Mouse (Mus musculus): ENCODE results near the gene Olfr1109.

The Olfr1109 gene

DNA sequence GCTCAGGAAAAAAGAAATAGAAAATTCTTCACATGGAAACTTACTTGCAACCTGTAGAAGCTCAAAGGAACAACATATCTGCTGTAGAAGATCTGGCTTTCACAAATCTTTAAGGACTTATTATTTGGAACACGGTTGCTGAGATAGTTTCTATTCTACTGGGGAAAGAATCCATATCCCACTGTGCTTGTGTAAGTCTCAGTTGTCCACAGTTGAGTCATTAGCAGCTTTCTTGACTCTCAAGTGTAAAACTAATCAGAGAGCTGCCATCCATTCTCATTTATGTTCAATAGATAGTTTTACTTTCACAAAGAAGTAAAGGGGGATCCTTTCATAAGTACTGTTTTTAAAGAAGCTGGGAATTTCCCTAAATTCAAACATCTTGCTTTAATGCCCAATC, at the start of gene Olfr1109:
Gene Olfr1109, minus strand, starts transcription at position 101 of the 400 bp plus-strand sequence.
- no peak for DNase-seq (ENCODE audit: low read depth, low spot score)

DNA sequence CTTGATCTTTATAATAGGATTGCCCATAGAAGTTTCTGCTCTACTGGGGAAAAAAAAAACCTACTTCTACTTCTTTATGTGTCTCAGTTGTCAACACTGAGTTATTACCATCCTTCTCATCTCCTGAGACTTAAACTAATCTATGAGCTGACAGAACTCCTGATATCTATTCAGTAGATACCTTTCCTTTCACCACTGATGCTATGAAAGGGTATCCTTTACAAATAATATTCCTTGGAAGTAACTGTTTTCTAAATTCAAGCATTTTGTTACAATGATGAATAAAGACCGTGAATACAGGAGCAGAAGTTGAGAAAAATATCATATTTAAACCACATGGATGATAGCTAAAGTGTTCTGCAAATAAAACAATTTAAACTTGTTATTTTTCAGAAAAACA, 44.4 kb upstream of the Olfr1109 start, which contains the start of gene Olfr1110:
Gene Olfr1110, minus strand, starts transcription at position 101 of the 400 bp plus-strand sequence.
- DNase-seq (ENCODE audit: low read depth, low spot score), result no peak

DNA sequence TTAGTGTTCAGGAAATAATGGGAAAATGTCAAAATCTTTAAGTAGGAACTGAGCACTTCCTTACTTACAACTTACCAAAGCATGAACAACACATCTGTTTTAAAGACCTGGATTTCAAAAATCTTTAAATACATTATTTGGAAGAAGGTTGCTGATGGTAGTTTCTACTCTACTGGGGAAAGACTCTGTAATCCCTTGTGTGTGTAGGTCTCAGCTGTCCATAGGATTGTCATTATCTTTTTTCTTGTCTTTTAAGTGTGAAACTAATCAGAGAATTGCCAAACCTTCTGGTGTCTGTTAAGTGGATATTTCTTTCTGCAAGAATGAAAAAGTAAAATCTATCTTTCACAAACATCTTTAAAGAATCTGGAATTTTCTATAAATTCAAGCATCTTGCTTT, 18.7 kb upstream of the Olfr1109 start, which contains the start of gene Olfr259:
Gene Olfr259, minus strand, starts transcription at position 101 of the 400 bp plus-strand sequence.
- no peak for DNase-seq (ENCODE audit: low read depth, low spot score)

DNA sequence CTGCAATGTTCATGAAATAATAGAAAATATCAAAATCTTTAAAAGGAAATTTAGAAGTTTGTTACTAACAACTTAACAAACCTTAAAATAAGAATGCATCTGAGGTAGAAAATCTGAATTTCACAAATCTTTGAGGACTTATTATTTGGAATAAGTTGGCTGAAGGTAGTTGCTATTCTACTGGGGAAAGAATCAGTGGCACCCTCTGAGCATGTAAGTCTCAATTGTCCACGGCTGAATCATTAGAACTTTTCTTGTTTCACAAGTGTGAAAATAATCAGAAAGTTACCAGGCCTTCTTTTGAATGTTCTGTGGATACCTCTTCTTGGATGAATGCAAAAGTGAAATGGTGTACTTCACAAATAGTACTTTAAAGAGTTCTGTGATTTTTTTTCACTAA, 20.1 kb downstream of the Olfr1109 start, which contains the start of gene Olfr1107:
Gene Olfr1107, minus strand, starts transcription at position 101 of the 400 bp plus-strand sequence.
- no peak for DNase-seq (ENCODE audit: low read depth, low spot score)

DNA sequence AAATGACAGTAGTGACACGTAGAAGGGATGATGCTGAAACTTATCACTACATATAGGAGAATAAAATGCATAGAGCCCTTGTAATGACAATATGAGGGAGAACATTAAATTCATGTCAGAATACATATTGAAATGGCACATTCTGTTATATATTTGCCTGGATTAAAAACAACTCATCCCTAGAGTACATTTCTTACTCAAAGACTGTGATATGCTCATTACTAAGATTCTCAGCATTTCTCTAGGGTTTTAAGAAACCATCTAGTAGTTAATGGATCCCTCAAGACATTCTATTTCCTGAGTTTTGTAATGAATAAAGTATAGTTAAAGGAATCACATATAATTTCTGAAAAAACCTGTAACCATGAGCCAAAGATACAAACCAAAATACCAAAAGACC, 43.6 kb downstream of the Olfr1109 start, which contains the start of gene Olfr1106:
Gene Olfr1106, minus strand, starts transcription at position 101 of the 400 bp plus-strand sequence.
- no peak for DNase-seq (ENCODE audit: low read depth, low spot score)

Data from retina, postnatal 7 days (tissue).